Mouse (Mus musculus) hindbrain, embryonic 12.5 days (tissue): ENCODE data around the gene Wt1. TPM values are rescaled to one million over a fixed set of nuclear protein-coding genes. Genes with fewer than 3 reads are reported as not detected.

Experiments used
- ATAC-seq: fragments of 200-750 bp; cut with Nextera tagmentation; 2 replicates; pipeline ENCODE4 v1.8.0; 2017; ENCODE audit warnings: moderate TSS enrichment; ENCODE audit not compliant: low FRiP score
- H3K27ac ChIP-seq: fragments of 300-500 bp; sonication (generic); 2 replicates; pipeline ENCODE4 v1.5.1; 2016; ENCODE audit warnings: mild to moderate bottlenecking
- H3K27me3 ChIP-seq: fragments of 300-500 bp; sonication (generic); 2 replicates; pipeline ENCODE4 v1.6.1; 2016; ENCODE audit warnings: mild to moderate bottlenecking
- H3K36me3 ChIP-seq: fragments of 300-500 bp; sonication (generic); 2 replicates; pipeline ENCODE4 v1.6.1; 2016; ENCODE audit warnings: mild to moderate bottlenecking
- H3K4me1 ChIP-seq: fragments of 300-500 bp; sonication (generic); 2 replicates; pipeline ENCODE4 v1.6.1; 2016
- H3K4me2 ChIP-seq: fragments of 300-500 bp; sonication (generic); replicated peaks from 2 replicates; pipeline ENCODE4 v1.6.1; 2016; ENCODE audit warnings: mild to moderate bottlenecking
- H3K4me3 ChIP-seq: fragments of 300-500 bp; sonication (generic); 2 replicates; pipeline ENCODE4 v1.5.1; 2016; ENCODE audit warnings: mild to moderate bottlenecking
- H3K9ac ChIP-seq: fragments of 300-500 bp; sonication (generic); 2 replicates; pipeline ENCODE4 v1.6.1; 2016; ENCODE audit warnings: mild to moderate bottlenecking, moderate library complexity
- H3K9me3 ChIP-seq: fragments of 300-500 bp; sonication (generic); replicated peaks from 2 replicates; pipeline ENCODE4 v1.6.1; 2016; ENCODE audit warnings: mild to moderate bottlenecking
- WGBS: fragments of 180-500 bp; shearing (Covaris S2); methylation state at CpG from one replicate; pipeline ENCODE4 v1.1.7; 2016; 5-methylcytosine and 5-hydroxymethylcytosine counted together
- polyA plus RNA-seq: library from polyadenylated mRNA; unstranded; fragments of >200 nt; fragmentation: Nextera tagmentation; extraction: Ambion mirVana; gene quantifications from 2 replicates; pipeline ENCODE4 v1.2.1, GENCODE M21; 2016

The Wt1 gene
- polyA plus RNA-seq, 1 experiment from 2014 or later, result 0.31 TPM

- no peak for ATAC-seq
- H3K9me3 ChIP-seq, result no peaks in the 10 kb centered on the region
- no peaks in the 10 kb centered on the region for H3K27me3 ChIP-seq
- H3K4me2 ChIP-seq, result no peak overlapping the region
- no peaks in the 10 kb centered on the region for H3K36me3 ChIP-seq
- WGBS, result 57% methylated on average over 8 of the region's 8 CpGs
- H3K4me1 ChIP-seq, result no peaks in the 10 kb centered on the region
- no peak overlapping the region for H3K4me3 ChIP-seq
- no peak overlapping the region for H3K27ac ChIP-seq
- no peak overlapping the region for H3K9ac ChIP-seq
Measured at GRCm38 (mm10) chr2:105200152-105200551, 73.8 kb downstream of the Wt1 start.

GRCm38 (mm10) chr2:105206563-105207174 lies 80.3 kb downstream of the Wt1 start:
- no peak overlapping the region for H3K27ac ChIP-seq
- no peaks in the 10 kb centered on the region for H3K36me3 ChIP-seq
- no peak overlapping the region for H3K9ac ChIP-seq
- no peak overlapping the region for H3K4me3 ChIP-seq
- H3K4me1 ChIP-seq, result no peaks in the 10 kb centered on the region
- WGBS, result 81% methylated on average over 9 of the region's 9 CpGs
- H3K4me2 ChIP-seq, result no peak overlapping the region
- H3K9me3 ChIP-seq, result no peaks in the 10 kb centered on the region
- no peaks in the 10 kb centered on the region for H3K27me3 ChIP-seq
- no peak for ATAC-seq

- Histone ChIP-seq H3K4me3 (no peak overlapping the region), H3K9me3 (no peaks in the 10 kb centered on the region), H3K4me1 (no peaks in the 10 kb centered on the region), H3K4me2 (no peak overlapping the region), H3K27ac (no peak overlapping the region), H3K9ac (no peak overlapping the region), H3K27me3 (no peaks in the 10 kb centered on the region), H3K36me3 (no peaks in the 10 kb centered on the region)
- WGBS, result 83% methylated on average over 7 of the region's 7 CpGs
- no peak for ATAC-seq
Measured at GRCm38 (mm10) chr2:105212839-105213238, 86.5 kb downstream of the Wt1 start.

DNA sequence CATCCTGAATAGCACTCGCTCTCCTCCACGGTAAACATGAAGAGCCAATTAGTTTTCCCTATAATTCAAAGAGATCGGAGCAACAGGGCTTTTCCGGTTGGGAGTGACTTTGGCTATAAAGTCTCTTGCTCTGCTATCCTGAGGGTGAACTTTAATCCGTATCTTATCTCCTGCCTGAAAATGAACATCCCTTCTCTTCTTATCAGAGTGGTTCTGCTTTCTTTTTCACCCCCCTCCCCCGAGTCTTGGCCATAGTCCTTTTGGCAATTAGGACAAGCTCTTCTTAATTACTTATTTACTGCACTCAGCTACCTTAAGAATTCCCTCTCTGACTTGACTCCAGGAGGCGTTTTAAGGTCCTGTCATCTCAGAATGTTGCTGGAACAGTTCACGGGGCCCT lies 89.6 kb downstream of the Wt1 start:
- H3K4me2 ChIP-seq, result no peak overlapping the region

DNA sequence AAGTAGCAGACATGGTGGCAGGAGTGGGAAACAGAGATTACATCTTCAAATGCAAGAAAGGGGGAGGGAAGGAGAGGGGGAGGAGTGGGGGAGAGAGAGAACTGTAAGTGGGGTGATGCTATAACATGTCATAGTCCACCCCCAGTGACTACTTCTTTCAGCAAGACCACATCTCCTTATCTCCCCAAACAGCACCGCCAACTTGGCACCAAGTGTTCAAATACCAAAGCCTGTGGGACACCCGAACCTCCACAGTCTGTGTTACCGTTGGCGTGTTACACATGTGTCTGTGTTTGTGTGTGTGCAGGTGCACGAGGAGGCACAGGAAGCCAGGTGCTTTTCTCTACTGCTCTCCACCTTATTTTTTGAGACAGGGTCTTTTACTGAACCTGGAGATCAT lies 92.9 kb downstream of the Wt1 start:
- Histone ChIP-seq H3K36me3 (no peaks in the 10 kb centered on the region), H3K9me3 (no peaks in the 10 kb centered on the region), H3K9ac (no peak overlapping the region), H3K4me2 (no peak overlapping the region), H3K4me3 (no peak overlapping the region), H3K27ac (no peak overlapping the region), H3K4me1 (peaks cover 3% of the 10 kb centered on the region), H3K27me3 (peaks cover 8% of the 10 kb centered on the region)
- no peak for ATAC-seq
- WGBS, result 88% methylated on average over 5 of the region's 5 CpGs

More for the DNA sequence above, 89.6 kb downstream of the Wt1 start:
- H3K4me1 ChIP-seq, result no peaks in the 10 kb centered on the region
- ATAC-seq, result no peak
- H3K4me3 ChIP-seq, result no peak overlapping the region
- H3K36me3 ChIP-seq, result no peaks in the 10 kb centered on the region
- no peaks in the 10 kb centered on the region for H3K9me3 ChIP-seq
- no peaks in the 10 kb centered on the region for H3K27me3 ChIP-seq
- H3K27ac ChIP-seq, result no peak overlapping the region
- 70% methylated on average over 8 of the region's 8 CpGs for WGBS
- H3K9ac ChIP-seq, result no peak overlapping the region

- Histone ChIP-seq H3K36me3 (no peaks in the 10 kb centered on the region), H3K4me3 (no peak overlapping the region), H3K27ac (no peak overlapping the region), H3K4me1 (peaks cover 6% of the 10 kb centered on the region), H3K27me3 (peaks cover 12% of the 10 kb centered on the region), H3K4me2 (no peak overlapping the region), H3K9ac (no peak overlapping the region), H3K9me3 (no peaks in the 10 kb centered on the region)
- ATAC-seq, result no peak
- 69% methylated on average over 8 of the region's 8 CpGs for WGBS
Measured at GRCm38 (mm10) chr2:105219664-105220063, 93.3 kb downstream of the Wt1 start.

- Histone ChIP-seq H3K36me3 (no peaks in the 10 kb centered on the region), H3K9ac (no peak overlapping the region), H3K4me2 (no peak overlapping the region), H3K9me3 (no peaks in the 10 kb centered on the region), H3K27me3 (peaks cover 22% of the 10 kb centered on the region), H3K4me3 (no peak overlapping the region), H3K27ac (no peak overlapping the region), H3K4me1 (peaks cover 6% of the 10 kb centered on the region)
- no peak for ATAC-seq
- 75% methylated on average over 9 of the region's 9 CpGs for WGBS
Measured at GRCm38 (mm10) chr2:105220738-105221303, 94.5 kb downstream of the Wt1 start.

Other genes with a start within 250 kb of the Wt1 start
- 228 and 234 TPM in 2 replicates for gene Eif3m, start 109.4 kb upstream of the Wt1 start, polyA plus RNA-seq
- gene Gm11060, start 34.5 kb upstream of the Wt1 start, polyA plus RNA-seq, result not detected in 2 replicates
- 0.13 and 0.14 TPM in 2 replicates for gene Them7, start 97.8 kb downstream of the Wt1 start, polyA plus RNA-seq